Mouse (Mus musculus): Measurements from ENCODE around the gene Olfr1367.
"Not testable (repeated sequence)": the region's sequence is repeated elsewhere in the genome, so short reads cannot be mapped to it uniquely, and the experiment has no call there.

Gene Olfr1367

GRCm38 (mm10) chr13:21396048-21396447 lies 49.3 kb downstream of the Olfr1367 start:
- not testable (repeated sequence) for DNase-seq (ENCODE audit: low spot score in 2 of 2)

GRCm38 (mm10) chr13:21397486-21397885 lies 50.8 kb downstream of the Olfr1367 start:
- DNase-seq (ENCODE audit: low spot score in 2 of 2): no peak

Data from natural killer cell, adult 2 months (primary cell).